Comparison of ENCODE assay signal across 7 mouse cellular contexts in the genomic region with DNA sequence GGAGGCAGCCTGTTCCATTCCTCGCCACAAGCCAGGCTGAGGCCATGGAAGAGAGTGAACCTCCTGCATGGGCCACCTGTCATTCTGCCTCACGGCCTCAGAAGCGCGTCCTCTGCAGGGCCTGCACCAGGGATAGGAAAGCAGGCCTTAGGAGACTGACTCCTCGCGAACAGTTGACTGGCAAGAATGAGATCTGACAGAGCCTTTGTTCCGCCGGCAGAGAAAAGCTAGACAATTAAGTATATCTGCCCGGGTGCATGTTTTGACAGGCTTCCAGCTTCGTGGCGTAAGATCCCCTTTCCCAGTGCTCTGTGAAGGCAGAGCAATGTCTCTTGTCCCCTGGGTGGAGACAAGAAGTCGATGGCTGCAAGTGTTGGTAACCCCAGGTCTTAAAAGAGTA. TPM values are rescaled to one million over a fixed set of nuclear protein-coding genes. Genes with fewer than 3 reads are reported as not detected.
DNase-seq lines count a peak whose midpoint lies in the region; ATAC-seq and TF ChIP-seq lines count a peak whose summit lies in the region.

No protein-coding gene starts in this region.

- peak overlapping the region; percentile 31; the same call in 1 of the 2 replicates for H3K9ac ChIP-seq in kidney, embryonic 16.5 days (replicated peaks; ENCODE audit: low read length)
- H3K9ac ChIP-seq in forebrain, postnatal 0 days = 0 out of 2 replicates have a peak overlapping the region, but pooled peaks have one; percentile 36
- no peak overlapping the region for H3K9ac ChIP-seq in midbrain, postnatal 0 days (replicated peaks; ENCODE audit: low read length, poor library complexity, severe bottlenecking)

- no peaks in the 10 kb centered on the region for H3K27me3 ChIP-seq in kidney, embryonic 16.5 days (ENCODE audit: insufficient read depth, low read length)
- H3K27me3 ChIP-seq in forebrain, postnatal 0 days (ENCODE audit: insufficient read depth, low read length) = no peaks in the 10 kb centered on the region
- no peaks in the 10 kb centered on the region for H3K27me3 ChIP-seq in midbrain, postnatal 0 days (ENCODE audit: insufficient read depth, low read length)

- no peak overlapping the region for H3K4me3 ChIP-seq in kidney, embryonic 16.5 days (ENCODE audit: low read length)
- no peak overlapping the region for H3K4me3 ChIP-seq in cortical plate, adult 2 months (ENCODE audit: insufficient read depth, low read length)
- no peak overlapping the region for H3K4me3 ChIP-seq in forebrain, postnatal 0 days (ENCODE audit: low read depth, low read length)
- H3K4me3 ChIP-seq in midbrain, postnatal 0 days (ENCODE audit: low read depth, low read length) = no peak overlapping the region

- WGBS in kidney, embryonic 16.5 days = 29% methylated on average over 12 of the region's 12 CpGs
- 6% methylated on average over 12 of the region's 12 CpGs for WGBS in forebrain, postnatal 0 days
- 8% methylated on average over 12 of the region's 12 CpGs for WGBS in midbrain, postnatal 0 days

- ATAC-seq in kidney, embryonic 16.5 days (ENCODE audit: low FRiP score, low TSS enrichment) = no peak
- ATAC-seq in forebrain, postnatal 0 days = peak; percentile 23; the same call in 1 of the 2 replicates
- ATAC-seq in midbrain, postnatal 0 days (ENCODE audit: low FRiP score) = no peak
- ATAC-seq in megakaryocyte-erythroid progenitor cell, adult 5-6 weeks (replicated peaks; ENCODE audit: low FRiP score, low TSS enrichment, poor library complexity, severe bottlenecking) = no peak

- peaks cover 51% of the 10 kb centered on the region for H3K4me1 ChIP-seq in kidney, embryonic 16.5 days (ENCODE audit: insufficient read depth, low read length)
- H3K4me1 ChIP-seq in cortical plate, adult 2 months (ENCODE audit: control insufficient read depth, insufficient read depth, low read length) = peaks cover 12% of the 10 kb centered on the region
- H3K4me1 ChIP-seq in forebrain, postnatal 0 days (ENCODE audit: insufficient read depth) = peaks cover 30% of the 10 kb centered on the region
- H3K4me1 ChIP-seq in midbrain, postnatal 0 days (ENCODE audit: insufficient read depth, low read length) = peaks cover 15% of the 10 kb centered on the region

- H3K9me3 ChIP-seq in kidney, embryonic 16.5 days (ENCODE audit: low read length) = no peaks in the 10 kb centered on the region
- no peaks in the 10 kb centered on the region for H3K9me3 ChIP-seq in forebrain, postnatal 0 days (ENCODE audit: low read length)
- no peaks in the 10 kb centered on the region for H3K9me3 ChIP-seq in midbrain, postnatal 0 days (ENCODE audit: low read length)

- no peak for TF ChIP-seq POLR2A in cortical plate, adult 2 months (IDR thresholded peaks at IDR 0.05; ENCODE audit: extremely low read depth, insufficient read depth, low read length)

- H3K27ac ChIP-seq in kidney, embryonic 16.5 days (ENCODE audit: low read length) = peak overlapping the region; percentile 20; the same call in 1 of the 2 replicates
- H3K27ac ChIP-seq in cortical plate, adult 2 months (ENCODE audit: insufficient read depth, low read length) = peak overlapping the region; percentile 69; the same call in 1 of the 2 replicates
- peak overlapping the region; percentile 87 for H3K27ac ChIP-seq in forebrain, postnatal 0 days (ENCODE audit: low read depth, low read length)
- H3K27ac ChIP-seq in midbrain, postnatal 0 days (ENCODE audit: low read depth, low read length) = peak overlapping the region; percentile 47; the same call in 1 of the 2 replicates

- H3K4me2 ChIP-seq in kidney, embryonic 16.5 days (replicated peaks; ENCODE audit: low read depth, low read length) = no peak overlapping the region
- H3K4me2 ChIP-seq in forebrain, postnatal 0 days (ENCODE audit: low read depth) = peak overlapping the region; percentile 27
- H3K4me2 ChIP-seq in midbrain, postnatal 0 days (ENCODE audit: low read depth, low read length, poor library complexity, severe bottlenecking) = peak overlapping the region; percentile 32

- H3K36me3 ChIP-seq in kidney, embryonic 16.5 days (ENCODE audit: insufficient read depth, low read length) = no peaks in the 10 kb centered on the region
- H3K36me3 ChIP-seq in forebrain, postnatal 0 days (ENCODE audit: insufficient read depth) = no peaks in the 10 kb centered on the region
- no peaks in the 10 kb centered on the region for H3K36me3 ChIP-seq in midbrain, postnatal 0 days (ENCODE audit: insufficient read depth, low read length)

- no peak for DNase-seq in kidney, postnatal 36 days
- peak; percentile 71 for DNase-seq in forebrain, postnatal 0 days
- no peak for DNase-seq in midbrain, postnatal 0 days (ENCODE audit: low spot score)
- DNase-seq in left cerebral cortex, postnatal 14 days (ENCODE audit: low spot score in 2 of 2) = no peak

- intact Hi-C loops in left cerebral cortex, postnatal 14 days (cut with DNase I) = no loop called here

- TF ChIP-seq CTCF in cortical plate, adult 2 months (IDR thresholded peaks at IDR 0.05; ENCODE audit: extremely low read depth, insufficient read depth, low read length) = no peak
- TF ChIP-seq CTCF in forebrain, postnatal 0 days (IDR thresholded peaks at IDR 0.05; ENCODE audit: low read depth) = no peak
- no peak for TF ChIP-seq CTCF in midbrain, postnatal 0 days (IDR thresholded peaks at IDR 0.05)

RNA-seq across cellular contexts. Expression of a gene that starts 32.0 kb away (rescaled TPM):
- 23.2 and 24.0 TPM in 2 replicates for polyA plus RNA-seq in kidney, embryonic 16.5 days (2015; fragmentation: Nextera tagmentation; extraction: Ambion mirVana)
- 14.2 and 14.3 TPM in 2 replicates for polyA plus RNA-seq in cortical plate, adult 2 months (2012; rRNA removed)
- 12.3 TPM in 2 replicates for total RNA-seq in forebrain, postnatal 0 days (2014; rRNA removed)
- 2.8 and 3.5 TPM in 2 replicates for polyA plus RNA-seq in forebrain, postnatal 0 days (2015; fragmentation: Nextera tagmentation; extraction: Ambion mirVana)
- 13.5 and 24.9 TPM in 2 replicates for total RNA-seq in midbrain, postnatal 0 days (2014; rRNA removed)
- polyA plus RNA-seq in midbrain, postnatal 0 days (2015; fragmentation: Nextera tagmentation; extraction: Ambion mirVana) = 2.7 and 3.9 TPM in 2 replicates
- not detected in 2 replicates for total RNA-seq in megakaryocyte-erythroid progenitor cell, adult 5-6 weeks (2014; fragmentation: Nextera tagmentation)
- total RNA-seq in megakaryocyte-erythroid progenitor cell, adult 5-6 weeks (2017) = not detected in 2 replicates
- total RNA-seq in left cerebral cortex, postnatal 14 days (2021) = 10 to 100 TPM; 19.5 to 23.9 TPM

Comparison
In these comparisons a context has a peak if more than half of its experiments do, and no peak if none do; other contexts are left out.
1. H3K27ac ChIP-seq: peak in every context shown above with its lines; median percentile 87 in forebrain, postnatal 0 days; 69 in cortical plate, adult 2 months; 47 in midbrain, postnatal 0 days; 20 in kidney, embryonic 16.5 days.
2. RNA of a gene that starts 32.0 kb away (total RNA-seq): 13.5 to 24.9 TPM in midbrain, postnatal 0 days, 19.5 to 23.9 TPM in left cerebral cortex, postnatal 14 days and 12.3 TPM in forebrain, postnatal 0 days; not detected in megakaryocyte-erythroid progenitor cell, adult 5-6 weeks; every median in the first group is over 10 times any median in the second.